Comparison of ENCODE assay signal across 18 mouse cellular contexts in the genomic region with DNA sequence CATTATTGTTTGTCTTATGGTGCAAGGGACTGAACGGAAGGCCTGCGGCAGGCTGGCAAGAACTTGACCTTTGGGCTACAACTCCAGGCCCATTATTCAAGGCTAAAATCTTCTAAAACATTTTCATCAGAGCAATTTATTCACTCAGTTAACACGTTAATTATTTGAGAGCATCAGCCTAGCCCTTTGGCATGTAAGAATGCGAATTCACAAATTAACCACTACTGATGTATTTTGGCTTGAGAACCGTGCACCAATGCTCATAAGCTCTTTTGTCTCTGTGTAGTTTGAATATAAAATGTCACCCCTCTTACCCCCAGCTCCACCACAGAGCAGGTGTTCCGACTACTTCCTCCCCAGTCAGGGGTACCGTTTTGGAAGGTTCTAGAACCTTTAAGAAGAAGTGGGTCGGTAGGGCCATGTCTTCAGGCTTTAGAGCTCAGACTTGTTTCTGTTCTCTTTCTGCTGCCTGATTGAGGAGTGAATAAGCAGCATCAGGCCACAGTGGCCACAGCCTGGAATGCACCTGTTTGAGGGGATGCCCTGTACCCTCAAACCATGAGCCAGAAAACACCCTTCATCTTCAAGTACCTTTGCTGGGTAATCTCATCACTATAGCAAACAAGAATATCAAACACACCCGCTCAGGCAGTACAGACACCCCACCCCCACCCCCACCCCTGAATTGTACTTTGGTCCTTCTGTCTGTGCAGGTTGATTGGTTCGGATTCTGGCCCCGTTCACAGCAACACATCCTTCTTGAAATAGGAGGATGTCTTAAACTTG. TPM values are rescaled to one million over a fixed set of nuclear protein-coding genes. Genes with fewer than 3 reads are reported as not detected.
A peak's percentile ranks its signal among the peaks of the same experiment; 100 is the strongest.
DNase-seq lines count a peak whose midpoint lies in the region; ATAC-seq and TF ChIP-seq lines count a peak whose summit lies in the region.
"Had no signal": no experiment of that assay in that cellular context is flagged by ENCODE, and none has a peak within 500 bp of the region (broad histone marks: within the 10 kb centered on the region; RNA-seq: fewer than 3 reads in every experiment).

No protein-coding gene starts in this region.

- no peak for ATAC-seq in kidney, embryonic 16.5 days (ENCODE audit: low FRiP score, low TSS enrichment)
- peak; percentile 32 for ATAC-seq in megakaryocyte, adult 5-6 weeks (ENCODE audit: poor library complexity, severe bottlenecking)

- H3K36me3 ChIP-seq in kidney, embryonic 16.5 days (ENCODE audit: insufficient read depth, low read length), result no peaks in the 10 kb centered on the region
- peaks cover 3% of the 10 kb centered on the region; the same call in 1 of the 2 replicates for H3K36me3 ChIP-seq in thymus, adult 2 months (ENCODE audit: control insufficient read depth, insufficient read depth, low read length)
- H3K36me3 ChIP-seq: limb, embryonic 12.5 days; midbrain, embryonic 15.5 days had no signal

- DNase-seq in kidney, adult 11 months, result peak; percentile 30
- DNase-seq in thymus, adult 2 months, result peak; percentile 46
- DNase-seq in thymus, postnatal 10 days (ENCODE audit: low spot score in 2 of 2), result no peak
- no peak for DNase-seq in adrenal gland, adult 2 months
- no peak for DNase-seq in right cerebral cortex, postnatal 14 days
- DNase-seq in gastrocnemius, postnatal 4 days (ENCODE audit: low spot score in 2 of 2), result no peak
- DNase-seq: cerebellum, adult 11-12 months; gastrocnemius, adult 2 months; heart, postnatal 14 days; lung, postnatal 36 days had no signal

- no peak overlapping the region for H3K4me2 ChIP-seq in kidney, embryonic 16.5 days (replicated peaks; ENCODE audit: low read depth, low read length)
- H3K4me2 ChIP-seq: forebrain, embryonic 13.5 days; limb, embryonic 12.5 days; midbrain, embryonic 15.5 days; neural tube, embryonic 15.5 days had no signal

- no peak overlapping the region for H3K9ac ChIP-seq in kidney, embryonic 16.5 days (replicated peaks; ENCODE audit: low read length)
- H3K9ac ChIP-seq: forebrain, embryonic 13.5 days; limb, embryonic 12.5 days; midbrain, embryonic 15.5 days; neural tube, embryonic 15.5 days had no signal

- no peak overlapping the region for H3K27ac ChIP-seq in kidney, embryonic 16.5 days (ENCODE audit: low read length)
- H3K27ac ChIP-seq in thymus, adult 2 months (ENCODE audit: control insufficient read depth, insufficient read depth, low read length), result peak overlapping the region; percentile 46
- H3K27ac ChIP-seq: forebrain, embryonic 13.5 days; gastrocnemius, adult 2 months; kidney, postnatal 0 days; limb, embryonic 12.5 days; midbrain, embryonic 15.5 days; neural tube, embryonic 15.5 days had no signal

- H3K9me3 ChIP-seq in kidney, embryonic 16.5 days (ENCODE audit: low read length), result no peaks in the 10 kb centered on the region
- H3K9me3 ChIP-seq: forebrain, embryonic 13.5 days; limb, embryonic 12.5 days; midbrain, embryonic 15.5 days; neural tube, embryonic 15.5 days had no signal

- no peak overlapping the region for H3K4me3 ChIP-seq in kidney, embryonic 16.5 days (ENCODE audit: low read length)
- H3K4me3 ChIP-seq in thymus, adult 2 months (ENCODE audit: control insufficient read depth, insufficient read depth, low read length), result no peak overlapping the region
- H3K4me3 ChIP-seq: forebrain, embryonic 13.5 days; gastrocnemius, adult 2 months; limb, embryonic 12.5 days; midbrain, embryonic 15.5 days; neural tube, embryonic 15.5 days had no signal

- no peak for TF ChIP-seq POLR2A in thymus, adult 2 months (IDR thresholded peaks at IDR 0.05; ENCODE audit: control insufficient read depth, extremely low read depth, insufficient read depth, low read length, poor library complexity)

- no peaks in the 10 kb centered on the region for H3K27me3 ChIP-seq in kidney, embryonic 16.5 days (ENCODE audit: insufficient read depth, low read length)
- no peaks in the 10 kb centered on the region for H3K27me3 ChIP-seq in thymus, adult 2 months (ENCODE audit: control insufficient read depth, insufficient read depth, low read length)
- H3K27me3 ChIP-seq: forebrain, embryonic 13.5 days; limb, embryonic 12.5 days; midbrain, embryonic 15.5 days; neural tube, embryonic 15.5 days had no signal

- H3K4me1 ChIP-seq in kidney, embryonic 16.5 days (ENCODE audit: insufficient read depth, low read length), result peaks cover 6% of the 10 kb centered on the region; the same call in 1 of the 2 replicates
- H3K4me1 ChIP-seq in thymus, adult 2 months (replicated peaks; ENCODE audit: control insufficient read depth, insufficient read depth, low read length), result peaks cover 27% of the 10 kb centered on the region

- WGBS in kidney, embryonic 16.5 days, result 81% methylated on average over 11 of the region's 11 CpGs
- WGBS in thymus, adult 2 months, result 48% methylated on average over 11 of the region's 11 CpGs

- TF ChIP-seq CTCF in thymus, adult 2 months (IDR thresholded peaks at IDR 0.05; ENCODE audit: borderline replicate concordance, control insufficient read depth, extremely low read depth, insufficient read depth, low read length, poor library complexity), result no peak

RNA-seq across cellular contexts. Expression of gene St8sia1, which starts 22.5 kb away (rescaled TPM):
- 4.2 and 4.5 TPM in 2 replicates for polyA plus RNA-seq in kidney, embryonic 16.5 days (2015; fragmentation: Nextera tagmentation; extraction: Ambion mirVana)
- polyA plus RNA-seq in thymus, adult 2 months (2012; rRNA removed), result 22.6 and 26.4 TPM in 2 replicates
- 1.3 and 1.4 TPM in 2 replicates for total RNA-seq in megakaryocyte, adult 5-6 weeks (2015)
- total RNA-seq in megakaryocyte, adult 5-6 weeks (2017), result 0.48 and 0.85 TPM in 2 replicates
- total RNA-seq in adrenal gland, adult 2 months (2021), result 1 to 10 TPM in 1 of 2 experiments, under 1 TPM in 1; 0.43 to 1.8 TPM
- polyA plus RNA-seq in adrenal gland, adult 2 months (2012; rRNA removed), result 0.13 and 0.25 TPM in 2 replicates
- total RNA-seq in gastrocnemius, postnatal 4 days (2021), result under 1 TPM; 0.47 to 0.52 TPM
- total RNA-seq: MEL had no signal

Comparison
In these comparisons a context has a peak if more than half of its experiments do, and no peak if none do; other contexts are left out.
1. DNase-seq: peak in kidney, adult 11 months (single experiment) and thymus, adult 2 months (single experiment); none in thymus, postnatal 10 days (0 of 2), adrenal gland, adult 2 months (single experiment), right cerebral cortex, postnatal 14 days (single experiment) and gastrocnemius, postnatal 4 days (0 of 2).